Mouse (Mus musculus) midbrain, embryonic 13.5 days (tissue): ENCODE results near the gene Zfp382. TPM values are rescaled to one million over a fixed set of nuclear protein-coding genes. Genes with fewer than 3 reads are reported as not detected.

Experiments
- microRNA-seq: library from miRNA; unstranded; fragments of <30 nt; microRNA quantifications from one replicate; pipeline ENCODE4, GENCODE M21; 2016
- polyA plus RNA-seq: library from polyadenylated mRNA; unstranded; fragments of >200 nt; fragmentation: Nextera tagmentation; extraction: Ambion mirVana; gene quantifications from 2 replicates; pipeline ENCODE4 v1.2.1, GENCODE M21; 2015

The Zfp382 gene
- polyA plus RNA-seq, 1 experiment from 2014 or later = 19.4 TPM

Small RNAs within 50 kb of the gene (microRNA-seq; reads per million reads assigned to microRNA genes)
- gene Gm23368 = not detected

Other genes with a start within 250 kb of the Zfp382 start
- 14.8 and 15.6 TPM in 2 replicates for gene Zfp27, start 215.4 kb upstream of the Zfp382 start, polyA plus RNA-seq
- 8.7 and 8.9 TPM in 2 replicates for gene Zfp383, start 213.7 kb upstream of the Zfp382 start, polyA plus RNA-seq
- gene Zfp74, start 167.9 kb upstream of the Zfp382 start, polyA plus RNA-seq = 19.9 and 20.5 TPM in 2 replicates
- 6.8 and 7.7 TPM in 2 replicates for gene Zfp568, start 138.0 kb upstream of the Zfp382 start, polyA plus RNA-seq
- gene Zfp14, start 70.6 kb upstream of the Zfp382 start, polyA plus RNA-seq = 10.4 and 12.5 TPM in 2 replicates
- gene Zfp82, start 49.0 kb upstream of the Zfp382 start, polyA plus RNA-seq = 11.7 and 13.8 TPM in 2 replicates
- gene Gm26920, start 31.5 kb upstream of the Zfp382 start, polyA plus RNA-seq = 1.1 and 4.4 TPM in 2 replicates
- gene Zfp566, start 31.4 kb upstream of the Zfp382 start, polyA plus RNA-seq = 19.3 and 20.4 TPM in 2 replicates
- gene Zfp260, start 27.2 kb upstream of the Zfp382 start, polyA plus RNA-seq = 112 and 115 TPM in 2 replicates
- 18.9 and 22.8 TPM in 2 replicates for gene Zfp146, start 47.8 kb downstream of the Zfp382 start, polyA plus RNA-seq
- gene Cox7a1, start 62.2 kb downstream of the Zfp382 start, polyA plus RNA-seq = 3.0 and 4.4 TPM in 2 replicates
- 57.2 and 64.1 TPM in 2 replicates for gene Capns1, start 76.9 kb downstream of the Zfp382 start, polyA plus RNA-seq
- gene Polr2i, start 110.0 kb downstream of the Zfp382 start, polyA plus RNA-seq = 181 and 186 TPM in 2 replicates
- gene Tbcb, start 110.3 kb downstream of the Zfp382 start, polyA plus RNA-seq = 359 and 362 TPM in 2 replicates
- gene Ovol3, start 113.8 kb downstream of the Zfp382 start, polyA plus RNA-seq = not detected in 2 replicates
- gene Thap8, start 158.2 kb downstream of the Zfp382 start, polyA plus RNA-seq = 0.68 and 0.79 TPM in 2 replicates
- gene Wdr62, start 158.5 kb downstream of the Zfp382 start, polyA plus RNA-seq = 5.9 and 6.4 TPM in 2 replicates
- gene Clip3, start 169.8 kb downstream of the Zfp382 start, polyA plus RNA-seq = 92.0 and 99.2 TPM in 2 replicates
- gene Alkbh6, start 186.8 kb downstream of the Zfp382 start, polyA plus RNA-seq = 128 and 132 TPM in 2 replicates
- 10.8 and 11.7 TPM in 2 replicates for gene Syne4, start 192.9 kb downstream of the Zfp382 start, polyA plus RNA-seq
- not detected in 2 replicates for gene E130208F15Rik, start 199.8 kb downstream of the Zfp382 start, polyA plus RNA-seq
- 21.2 and 23.6 TPM in 2 replicates for gene Sdhaf1, start 202.0 kb downstream of the Zfp382 start, polyA plus RNA-seq
- 11.4 and 13.0 TPM in 2 replicates for gene Lrfn3, start 240.8 kb downstream of the Zfp382 start, polyA plus RNA-seq